Mouse (Mus musculus): ENCODE data around the gene Sertad3.
"Not testable (repeated sequence)": the region's sequence is repeated elsewhere in the genome, so short reads cannot be mapped to it uniquely, and the experiment has no call there.

The Sertad3 gene

DNA sequence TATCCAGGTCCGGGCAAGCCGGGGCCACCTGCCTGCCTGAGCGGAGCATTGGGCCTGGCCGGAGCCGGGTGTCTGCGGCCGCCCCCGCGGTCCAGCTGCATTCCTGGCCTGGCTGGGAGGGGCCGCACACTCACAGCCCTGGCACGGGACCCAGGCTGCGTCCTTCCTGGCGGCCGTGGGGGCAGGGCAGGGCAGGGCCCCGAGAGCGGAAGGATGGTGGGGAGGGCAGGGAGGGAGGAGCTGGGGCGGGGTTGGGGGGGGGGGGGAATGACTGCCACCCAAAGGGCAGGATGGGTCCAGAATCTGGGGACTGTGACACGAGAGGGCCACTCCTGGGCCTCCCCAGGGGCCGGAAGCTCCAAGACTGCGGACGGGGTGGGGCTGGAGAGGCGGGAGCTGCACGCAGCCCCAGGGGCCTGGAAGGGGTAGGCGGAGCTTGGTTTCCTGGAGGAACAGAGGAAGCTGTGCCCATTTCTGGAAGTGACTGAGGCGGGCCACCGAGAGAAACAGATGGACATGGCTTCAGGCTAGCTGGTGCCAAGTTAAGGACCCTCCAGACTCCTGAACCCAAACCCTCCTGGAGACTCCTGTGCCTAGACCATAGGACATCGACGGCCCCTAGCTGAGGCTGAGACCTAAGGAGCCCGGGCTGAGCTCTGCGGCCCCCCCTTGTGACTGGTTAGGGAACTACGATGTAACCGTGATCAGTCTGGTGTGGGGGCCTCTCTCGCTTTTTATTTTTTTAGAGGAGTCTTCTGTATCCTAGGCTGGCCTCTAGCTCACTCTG, 17.2 kb downstream of the Sertad3 start:
- DNase-seq (ENCODE audit: inconsistent age in 2 of 2, low spot score in 1 of 2): peak; percentile 97 to 99

GRCm38 (mm10) chr7:27491856-27492255, 18.3 kb downstream of the Sertad3 start:
- peak in 1 of 2 experiments; percentile 63 for DNase-seq (ENCODE audit: inconsistent age in 2 of 2, low spot score in 1 of 2)

- DNase-seq (ENCODE audit: inconsistent age in 2 of 2, low spot score in 1 of 2): no peak
Observed at GRCm38 (mm10) chr7:27493022-27493421, 19.5 kb downstream of the Sertad3 start.

GRCm38 (mm10) chr7:27493450-27493849, 19.9 kb downstream of the Sertad3 start:
- no peak for DNase-seq (ENCODE audit: inconsistent age in 2 of 2, low spot score in 1 of 2)

GRCm38 (mm10) chr7:27494659-27495367, 21.2 kb downstream of the Sertad3 start:
- DNase-seq (ENCODE audit: inconsistent age in 2 of 2, low spot score in 1 of 2): not testable (repeated sequence)

DNA sequence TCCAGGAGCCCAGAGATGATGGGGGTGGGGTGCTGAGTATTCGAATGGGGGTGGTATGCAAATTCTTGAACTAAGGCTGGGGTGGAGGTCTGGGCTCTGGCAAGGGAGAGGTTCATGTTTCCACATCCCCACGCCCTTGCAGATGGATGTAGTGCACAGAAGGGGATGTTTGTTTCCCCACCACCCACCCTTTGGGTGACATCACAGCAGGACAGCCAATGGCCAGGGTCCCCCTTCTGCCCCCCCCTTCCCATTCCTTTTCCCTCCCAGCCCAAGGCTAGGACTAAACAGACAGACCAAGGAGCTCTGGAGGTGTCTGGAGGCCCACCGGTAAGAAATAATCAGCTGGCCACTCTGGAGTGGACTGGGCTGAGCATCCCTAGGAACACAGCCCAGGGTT, 25.5 kb downstream of the Sertad3 start, which contains the start of gene Prx:
Prx (plus strand) TSS at position 289 of the 400 bp plus-strand sequence.
- DNase-seq (ENCODE audit: inconsistent age in 2 of 2, low spot score in 1 of 2): no peak

GRCm38 (mm10) chr7:27501620-27502019, 28.1 kb downstream of the Sertad3 start:
- DNase-seq (ENCODE audit: inconsistent age in 2 of 2, low spot score in 1 of 2): peak; percentile 67 to 86

- no peak for DNase-seq (ENCODE audit: inconsistent age in 2 of 2, low spot score in 1 of 2)
Observed at GRCm38 (mm10) chr7:27506765-27507370, 33.3 kb downstream of the Sertad3 start.

DNA sequence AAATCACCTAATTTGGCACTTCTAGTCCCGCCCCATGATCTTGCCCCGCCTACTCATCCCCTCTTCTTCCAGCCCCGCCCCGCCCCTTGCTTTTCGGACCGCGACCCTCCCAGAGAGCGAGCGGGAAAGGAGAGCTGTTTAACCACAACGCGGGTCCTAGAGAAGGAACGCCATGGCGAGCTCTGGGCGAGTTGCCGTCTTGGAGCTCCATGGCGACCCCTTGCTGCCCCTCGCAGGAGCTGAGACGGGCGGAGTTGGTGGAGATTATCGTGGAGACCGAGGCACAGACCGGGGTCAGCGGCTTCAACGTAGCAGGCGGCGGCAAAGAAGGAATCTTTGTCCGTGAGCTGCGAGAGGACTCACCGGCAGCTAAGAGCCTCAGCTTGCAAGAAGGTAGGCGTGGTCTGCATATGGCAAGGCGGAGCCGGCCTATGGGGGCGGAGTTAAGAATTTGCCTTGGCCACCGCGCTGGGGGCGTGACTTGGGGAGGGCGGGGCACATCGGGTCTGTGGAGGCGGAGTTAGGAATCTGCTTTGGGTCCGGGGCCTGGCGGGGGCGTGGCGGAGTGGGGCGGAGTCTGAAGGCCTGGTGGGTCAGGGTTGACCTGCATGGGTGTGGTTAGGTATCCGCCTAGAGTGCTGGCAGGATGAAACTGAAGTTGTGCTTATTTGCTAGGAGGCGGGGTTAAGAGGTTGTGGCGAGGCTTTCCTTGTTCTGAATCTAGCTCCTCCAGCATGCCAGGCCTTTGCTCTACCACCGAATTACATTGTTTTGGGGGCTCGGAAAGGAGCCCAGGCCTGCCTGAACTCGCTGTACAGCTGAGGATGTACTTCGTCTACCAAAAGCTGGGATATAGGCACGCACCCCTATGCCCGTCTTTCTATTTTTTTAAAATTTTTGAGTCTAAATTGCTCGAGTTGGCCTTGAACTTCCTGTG, 34.4 kb downstream of the Sertad3 start:
- peak; percentile 99 to 100 for DNase-seq (ENCODE audit: inconsistent age in 2 of 2, low spot score in 1 of 2)

GRCm38 (mm10) chr7:27508648-27509005, 35.1 kb downstream of the Sertad3 start:
- DNase-seq (ENCODE audit: inconsistent age in 2 of 2, low spot score in 1 of 2): peak; percentile 81 to 89

DNA sequence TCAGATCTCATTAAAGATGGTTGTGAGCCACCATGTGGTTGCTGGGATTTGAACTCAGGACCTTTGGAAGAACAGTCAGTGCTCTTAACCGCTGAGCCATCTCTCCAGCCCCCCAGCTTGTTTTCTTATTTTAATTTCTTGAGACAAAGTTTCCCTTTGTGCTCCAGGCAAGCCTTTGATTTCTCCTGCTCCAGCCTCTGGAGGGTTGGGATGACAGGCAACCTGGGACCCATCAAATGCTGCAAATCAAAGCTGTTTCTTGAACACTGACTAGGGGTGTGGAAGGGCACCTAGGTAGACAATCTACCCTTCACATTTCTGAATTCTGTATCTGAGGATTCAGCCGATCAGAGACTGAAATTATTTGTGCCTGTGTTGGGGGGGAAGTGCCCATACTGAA, 37.2 kb downstream of the Sertad3 start:
- no peak for DNase-seq (ENCODE audit: inconsistent age in 2 of 2, low spot score in 1 of 2)

DNA sequence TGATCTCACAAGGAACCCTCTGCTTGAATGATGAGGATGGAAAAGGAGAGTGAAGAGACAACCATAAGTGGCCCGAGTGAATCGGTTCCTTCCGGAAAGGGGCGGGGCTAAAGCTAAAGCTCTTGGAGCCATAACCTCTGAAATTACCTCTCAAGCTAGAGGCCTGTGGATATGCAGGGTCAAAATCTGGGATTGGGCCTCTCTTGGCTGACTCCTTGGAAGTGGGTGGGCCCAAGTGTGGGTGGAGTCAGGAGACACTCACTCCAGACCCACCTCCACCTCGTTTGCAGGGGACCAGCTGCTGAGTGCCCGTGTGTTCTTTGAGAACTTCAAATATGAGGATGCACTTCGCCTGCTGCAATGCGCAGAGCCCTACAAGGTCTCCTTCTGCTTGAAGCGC, 41.4 kb downstream of the Sertad3 start:
- no peak for DNase-seq (ENCODE audit: inconsistent age in 2 of 2, low spot score in 1 of 2)

DNA sequence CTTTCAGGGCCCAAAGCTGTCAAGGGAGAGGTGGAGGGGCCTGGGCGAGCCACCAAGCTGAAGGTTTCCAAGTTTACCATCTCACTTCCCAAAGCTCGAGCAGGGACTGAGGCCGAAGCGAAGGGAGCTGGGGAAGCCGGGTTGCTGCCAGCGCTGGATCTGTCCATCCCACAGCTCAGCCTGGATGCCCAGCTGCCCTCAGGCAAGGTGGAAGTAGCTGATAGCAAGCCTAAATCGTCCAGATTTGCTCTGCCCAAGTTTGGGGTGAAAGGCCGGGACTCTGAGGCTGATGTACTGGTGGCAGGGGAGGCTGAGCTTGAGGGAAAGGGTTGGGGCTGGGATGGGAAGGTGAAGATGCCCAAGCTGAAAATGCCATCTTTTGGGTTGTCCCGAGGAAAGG, 44.7 kb downstream of the Sertad3 start:
- DNase-seq (ENCODE audit: inconsistent age in 2 of 2, low spot score in 1 of 2): no peak

- no peak for DNase-seq (ENCODE audit: inconsistent age in 2 of 2, low spot score in 1 of 2)
Observed at GRCm38 (mm10) chr7:27520104-27520503, 46.5 kb downstream of the Sertad3 start.

GRCm38 (mm10) chr7:27520599-27520998, 47.0 kb downstream of the Sertad3 start:
- no peak for DNase-seq (ENCODE audit: inconsistent age in 2 of 2, low spot score in 1 of 2)

DNA sequence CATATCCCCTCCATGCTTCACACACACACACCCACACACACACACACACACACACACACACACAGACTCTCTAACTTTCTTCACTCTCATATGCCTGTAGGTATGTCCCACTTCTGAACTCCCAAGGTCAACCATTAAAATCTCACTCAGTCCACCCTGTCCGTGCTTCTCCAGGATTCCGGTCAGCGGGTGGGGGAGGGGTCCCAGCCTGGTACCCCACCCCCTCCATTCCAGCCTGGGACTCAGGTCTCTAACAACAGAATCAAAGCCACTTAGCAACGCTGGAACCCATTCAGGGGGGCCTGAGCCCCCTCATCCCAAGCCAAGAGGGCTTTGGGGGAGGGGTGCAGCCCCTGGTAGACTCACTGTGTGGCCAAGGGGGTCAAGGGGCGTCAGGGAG, 49.4 kb downstream of the Sertad3 start, which contains the start of gene Hipk4:
Hipk4 (plus strand) TSS at position 301 of the 400 bp plus-strand sequence.
- no peak for DNase-seq (ENCODE audit: inconsistent age in 2 of 2, low spot score in 1 of 2)

- no peak for DNase-seq (ENCODE audit: inconsistent age in 2 of 2, low spot score in 1 of 2)
Observed at GRCm38 (mm10) chr7:27523805-27524204, 50.2 kb downstream of the Sertad3 start.

DNA sequence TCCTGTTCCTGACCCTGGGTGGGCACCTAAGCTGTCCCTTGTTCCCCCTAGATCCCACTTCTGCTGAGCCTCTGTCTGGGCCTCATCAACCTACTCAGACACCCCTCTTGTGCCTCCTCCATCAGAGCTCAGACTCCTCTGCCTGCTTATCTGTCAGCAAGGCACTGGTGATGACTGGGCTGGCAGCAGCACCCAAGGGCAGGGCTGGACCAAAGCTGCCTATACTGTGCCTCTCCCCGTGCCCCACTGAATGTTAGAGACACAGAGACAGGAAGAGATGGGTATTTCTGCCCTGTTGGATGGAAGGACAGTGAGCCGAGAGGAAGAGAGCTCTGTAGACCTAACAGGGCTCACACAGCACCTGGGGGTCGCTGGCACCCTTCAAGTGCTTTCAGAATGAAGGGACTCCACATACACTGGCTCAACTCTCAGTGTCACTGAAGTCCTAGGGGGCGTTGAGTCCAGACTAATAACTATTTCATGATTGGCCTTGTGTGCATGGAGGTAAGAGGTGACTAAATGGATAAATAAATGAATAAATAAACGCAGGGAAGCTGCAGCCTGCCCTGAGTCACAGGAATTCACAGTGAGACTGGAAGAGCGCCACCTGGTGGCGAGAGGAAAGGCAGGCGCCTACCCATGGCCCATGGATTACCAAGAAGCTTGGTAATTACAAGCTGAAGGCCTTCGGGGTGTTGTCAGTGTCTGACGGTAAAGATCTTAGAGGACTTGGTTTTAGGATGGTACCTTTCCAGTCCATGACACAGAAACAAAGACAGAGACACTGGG, 52.7 kb downstream of the Sertad3 start:
- DNase-seq (ENCODE audit: inconsistent age in 2 of 2, low spot score in 1 of 2): peak; percentile 78 to 90
